Mouse (Mus musculus) heart, embryonic 11.5 days (tissue): ENCODE results near the gene Tulp3. TPM values are rescaled to one million over a fixed set of nuclear protein-coding genes. Genes with fewer than 3 reads are reported as not detected.

Experiments used
- polyA plus RNA-seq: library from polyadenylated mRNA; unstranded; fragments of >200 nt; fragmentation: Nextera tagmentation; extraction: Ambion mirVana; gene quantifications from 2 replicates; pipeline ENCODE4 v1.2.1, GENCODE M21; 2014

Tulp3 gene
- polyA plus RNA-seq, 1 experiment from 2014 or later, result 14.9 TPM

Other genes starting within 250 kb of the Tulp3 start
- 130 and 148 TPM in 2 replicates for gene Tspan9, start 212.3 kb downstream of the Tulp3 start, polyA plus RNA-seq
- 2.3 and 4.1 TPM in 2 replicates for gene Tead4, start 55.0 kb downstream of the Tulp3 start, polyA plus RNA-seq
- gene Rhno1, start 7.1 kb upstream of the Tulp3 start, polyA plus RNA-seq, result 101 and 105 TPM in 2 replicates
- 23.1 and 26.1 TPM in 2 replicates for gene Foxm1, start 7.1 kb upstream of the Tulp3 start, polyA plus RNA-seq
- 0.21 and 0.42 TPM in 2 replicates for gene Tex52, start 19.6 kb upstream of the Tulp3 start, polyA plus RNA-seq
- gene Gm44596, start 19.7 kb upstream of the Tulp3 start, polyA plus RNA-seq, result not detected in 2 replicates
- 1.9 TPM in 2 replicates for gene Nrip2, start 43.4 kb upstream of the Tulp3 start, polyA plus RNA-seq
- 25.8 and 26.3 TPM in 2 replicates for gene Itfg2, start 69.1 kb upstream of the Tulp3 start, polyA plus RNA-seq
- 270 and 303 TPM in 2 replicates for gene Fkbp4, start 82.8 kb upstream of the Tulp3 start, polyA plus RNA-seq
- 0.24 and 1.1 TPM in 2 replicates for gene Pzp, start 170.9 kb upstream of the Tulp3 start, polyA plus RNA-seq
- 0.32 TPM in 1 of 2 replicates, not detected in the other for gene A2ml1, start 225.8 kb upstream of the Tulp3 start, polyA plus RNA-seq